Mouse (Mus musculus) midbrain, postnatal 0 days (tissue): Measurements from ENCODE around the gene Mafk. TPM values are rescaled to one million over a fixed set of nuclear protein-coding genes. Genes with fewer than 3 reads are reported as not detected.

Experiments used
- ATAC-seq: fragments of 200-750 bp; cut with Nextera tagmentation; 2 replicates; pipeline ENCODE4 v1.8.0; 2017; ENCODE audit warnings: moderate number of reproducible peaks, mild to moderate bottlenecking, moderate TSS enrichment, moderate library complexity; ENCODE audit not compliant: low FRiP score
- DNase-seq: peaks from one replicate; pipeline ENCODE4 v3.0.0-alpha.2; 2015; ENCODE audit warnings: low spot score
- H3K27ac ChIP-seq: fragments of 300-500 bp; sonication (generic); 2 replicates; pipeline ENCODE4 v1.5.1; 2014; ENCODE audit warnings: low read depth, mild to moderate bottlenecking, low read length, mixed read lengths
- H3K27me3 ChIP-seq: fragments of 300-500 bp; sonication (generic); 2 replicates; pipeline ENCODE4 v1.6.1; 2014; ENCODE audit warnings: low read length, control low read depth, mixed read lengths; ENCODE audit not compliant: insufficient read depth
- H3K36me3 ChIP-seq: fragments of 300-500 bp; sonication (generic); 2 replicates; pipeline ENCODE4 v1.6.1; 2014; ENCODE audit warnings: low read length, control low read depth, mixed read lengths; ENCODE audit not compliant: insufficient read depth
- H3K4me1 ChIP-seq: fragments of 300-500 bp; sonication (generic); 2 replicates; pipeline ENCODE4 v1.6.1; 2014; ENCODE audit warnings: mild to moderate bottlenecking, control low read depth, antibody characterized with exemption, low read length, mixed read lengths; ENCODE audit not compliant: insufficient read depth
- H3K4me2 ChIP-seq: fragments of 300-500 bp; sonication (generic); 2 replicates; pipeline ENCODE4 v1.6.1; 2014; ENCODE audit warnings: low read depth, mild to moderate bottlenecking, low read length, mixed read lengths; ENCODE audit not compliant: poor library complexity, severe bottlenecking
- H3K4me3 ChIP-seq: fragments of 300-500 bp; sonication (generic); 2 replicates; pipeline ENCODE4 v1.5.1; 2014; ENCODE audit warnings: low read depth, mild to moderate bottlenecking, low read length, moderate library complexity
- H3K9ac ChIP-seq: fragments of 300-500 bp; sonication (generic); replicated peaks from 2 replicates; pipeline ENCODE4 v1.6.1; 2014; ENCODE audit warnings: mild to moderate bottlenecking, low read length, moderate library complexity, mixed read lengths; ENCODE audit not compliant: poor library complexity, severe bottlenecking
- H3K9me3 ChIP-seq: fragments of 300-500 bp; sonication (generic); 2 replicates; pipeline ENCODE4 v1.6.1; 2016; ENCODE audit warnings: low read length, control low read depth
- CTCF ChIP-seq: IDR thresholded peaks from 2 replicates; pipeline ENCODE4 v1.5.1; 2016; ENCODE audit warnings: antibody characterized with exemption, mild to moderate bottlenecking
- WGBS: fragments of 180-500 bp; shearing (Covaris S2); extraction: QIAGEN DNeasy Blood & Tissue Kit; methylation state at CpG from one replicate; pipeline ENCODE4 v1.1.7; 2014; 5-methylcytosine and 5-hydroxymethylcytosine counted together
- polyA plus RNA-seq: library from polyadenylated mRNA; unstranded; fragments of >200 nt; fragmentation: Nextera tagmentation; extraction: Ambion mirVana; gene quantifications from 2 replicates; pipeline ENCODE4 v1.2.1, GENCODE M21; 2015
- total RNA-seq: library from RNA; depleted of rRNA; stranded (reverse); fragments of >200 nt; gene quantifications from 2 replicates; pipeline ENCODE4 v1.2.3, GENCODE M21; 2014

Mafk gene
- total and polyA plus RNA-seq, 2 experiments from 2014 or later: 8.7 to 17.8 TPM

- H3K36me3 ChIP-seq: peaks cover 32% of the 10 kb centered on the region
- peaks cover 4% of the 10 kb centered on the region; the same call in 1 of the 2 replicates for H3K4me1 ChIP-seq
- H3K27me3 ChIP-seq: no peaks in the 10 kb centered on the region
- peak within 1 kb of the TSS; percentile 95 for H3K4me3 ChIP-seq
- TF ChIP-seq CTCF: peak; percentile 98
- DNase-seq: peak; percentile 98
- H3K4me2 ChIP-seq: peak within 1 kb of the TSS; percentile 88
- peak; percentile 92 for ATAC-seq
- H3K9me3 ChIP-seq: no peaks in the 10 kb centered on the region
- under 1% methylated on average over 46 of the region's 55 CpGs for WGBS
- H3K9ac ChIP-seq: peak within 1 kb of the TSS; percentile 93
- H3K27ac ChIP-seq: peak within 1 kb of the TSS; percentile 38
Observed at GRCm38 (mm10) chr5:139775216-139775926, 15.9 kb upstream of the Mafk start, which contains the start of gene Ints1. Ints1 (minus strand) TSS chr5:139775674.

DNA sequence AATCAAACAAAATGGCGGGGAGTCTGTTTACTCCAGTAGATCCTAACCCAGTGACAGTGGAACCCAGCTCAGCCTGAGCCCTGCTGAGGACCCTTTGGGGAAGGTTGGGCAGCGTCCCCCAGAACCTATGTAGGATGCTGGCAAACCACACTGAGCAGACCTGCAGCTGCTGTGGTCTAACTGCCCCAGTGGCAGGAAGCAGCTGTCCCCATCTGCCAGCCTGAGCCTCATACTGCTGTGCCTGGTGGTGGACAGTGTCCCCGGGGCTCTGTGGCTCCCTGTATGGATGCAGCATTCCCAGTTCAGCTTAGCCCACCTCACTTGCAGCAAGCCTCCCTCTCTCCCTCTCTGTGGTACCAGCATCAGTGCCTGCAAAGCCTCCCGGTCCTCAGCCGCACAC lies 14.3 kb upstream of the Mafk start:
- no peak overlapping the region for H3K9ac ChIP-seq
- ATAC-seq (no peak), DNase-seq (no peak)
- H3K27me3 ChIP-seq: no peaks in the 10 kb centered on the region
- H3K36me3 ChIP-seq: peaks cover 16% of the 10 kb centered on the region
- H3K9me3 ChIP-seq: no peaks in the 10 kb centered on the region
- WGBS: 73% methylated on average over 5 of the region's 5 CpGs
- no peak overlapping the region for H3K27ac ChIP-seq
- H3K4me1 ChIP-seq: peaks cover 4% of the 10 kb centered on the region; the same call in 1 of the 2 replicates
- no peak overlapping the region for H3K4me3 ChIP-seq
- H3K4me2 ChIP-seq: no peak overlapping the region
- TF ChIP-seq CTCF: no peak

- H3K9me3 ChIP-seq: no peaks in the 10 kb centered on the region
- no peak overlapping the region for H3K4me2 ChIP-seq
- no peak overlapping the region for H3K27ac ChIP-seq
- no peaks in the 10 kb centered on the region for H3K4me1 ChIP-seq
- no peak overlapping the region for H3K4me3 ChIP-seq
- H3K27me3 ChIP-seq: no peaks in the 10 kb centered on the region
- ATAC-seq (no peak), DNase-seq (no peak)
- WGBS: 87% methylated on average over 8 of the region's 8 CpGs
- TF ChIP-seq CTCF: no peak
- H3K9ac ChIP-seq: no peak overlapping the region
- no peaks in the 10 kb centered on the region for H3K36me3 ChIP-seq
Observed at GRCm38 (mm10) chr5:139781406-139781805, 9.9 kb upstream of the Mafk start.

DNA sequence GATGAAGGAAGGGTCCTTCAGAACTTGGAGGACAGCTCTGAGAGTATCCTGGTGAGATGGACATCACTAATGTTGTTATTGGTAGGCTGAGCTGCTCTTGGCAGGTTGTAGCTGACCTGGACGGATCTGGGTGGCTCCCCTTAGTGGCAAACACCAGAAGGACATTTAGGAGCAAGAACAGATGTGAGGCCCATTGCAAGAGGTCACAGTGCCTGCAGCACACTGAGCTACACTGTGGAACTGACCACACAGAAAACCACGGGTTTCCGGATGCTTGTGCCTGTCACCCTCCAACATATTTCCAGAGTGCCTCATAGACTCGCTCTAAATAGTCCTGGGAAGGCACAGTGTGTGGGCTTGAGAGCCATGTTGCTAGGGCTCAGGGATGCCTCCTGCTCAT lies 1.8 kb upstream of the Mafk start:
- Histone ChIP-seq H3K27me3 (no peaks in the 10 kb centered on the region), H3K36me3 (no peaks in the 10 kb centered on the region), H3K9ac (no peak overlapping the region), H3K4me1 (no peaks in the 10 kb centered on the region; the same call in 1 of the 2 replicates), H3K4me3 (no peak overlapping the region), H3K4me2 (no peak overlapping the region), H3K9me3 (no peaks in the 10 kb centered on the region), H3K27ac (no peak overlapping the region)
- WGBS: 52% methylated on average over 4 of the region's 4 CpGs
- no peak for ATAC-seq
- no peak for TF ChIP-seq CTCF
- no peak for DNase-seq

DNA sequence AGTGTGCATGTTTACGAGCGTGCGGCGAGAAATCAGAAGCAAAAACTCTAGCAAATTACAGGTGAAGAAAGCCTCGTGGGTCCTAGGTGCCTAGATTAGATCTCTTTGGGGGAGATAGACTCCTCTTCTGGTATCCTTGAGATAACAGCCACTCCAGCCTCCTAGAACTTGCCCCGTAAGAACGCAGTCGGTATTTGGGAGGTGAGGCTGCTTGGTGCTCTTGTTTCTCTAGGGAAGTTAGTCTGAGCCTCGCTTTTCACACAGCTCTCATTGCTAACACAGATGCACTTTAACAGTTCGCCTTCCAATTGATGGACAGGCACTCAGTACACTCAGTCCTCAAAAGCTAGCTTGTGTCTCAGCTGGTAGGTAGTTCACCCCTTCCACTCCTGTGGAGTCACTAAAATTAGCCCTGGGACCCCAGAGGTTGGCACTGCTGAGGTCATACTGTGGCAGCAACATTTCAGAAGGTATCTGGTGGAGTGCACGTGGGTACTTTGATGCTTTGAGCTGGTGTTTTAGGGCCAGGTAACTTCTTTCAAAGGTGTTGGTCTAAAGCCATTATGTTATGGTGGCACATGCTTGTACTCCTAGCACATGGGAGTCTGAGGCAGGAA lies 954 bp downstream of the Mafk start:
- DNase-seq (no peak), ATAC-seq (no peak)
- peak overlapping the region; percentile 70 for H3K4me3 ChIP-seq
- H3K9me3 ChIP-seq: no peaks in the 10 kb centered on the region
- peaks cover 3% of the 10 kb centered on the region; the same call in 1 of the 2 replicates for H3K4me1 ChIP-seq
- H3K27ac ChIP-seq: no peak overlapping the region
- peak overlapping the region; percentile 99 for H3K4me2 ChIP-seq
- H3K9ac ChIP-seq: peak overlapping the region; percentile 65; the same call in 1 of the 2 replicates
- H3K36me3 ChIP-seq: no peaks in the 10 kb centered on the region
- whole genome bisulfite sequencing: 20% methylated on average over 11 of the region's 11 CpGs
- TF ChIP-seq CTCF: no peak
- no peaks in the 10 kb centered on the region for H3K27me3 ChIP-seq

- H3K4me3 ChIP-seq: no peak overlapping the region
- TF ChIP-seq CTCF: no peak
- H3K9me3 ChIP-seq: no peaks in the 10 kb centered on the region
- peaks cover 8% of the 10 kb centered on the region; the same call in 1 of the 2 replicates for H3K4me1 ChIP-seq
- no peak for DNase-seq
- H3K9ac ChIP-seq: no peak overlapping the region
- no peaks in the 10 kb centered on the region for H3K36me3 ChIP-seq
- no peaks in the 10 kb centered on the region for H3K27me3 ChIP-seq
- ATAC-seq: no peak
- WGBS: 57% methylated on average over 3 of the region's 3 CpGs
- H3K27ac ChIP-seq: no peak overlapping the region
- peak overlapping the region; percentile 99; the same call in 1 of the 2 replicates for H3K4me2 ChIP-seq
Observed at GRCm38 (mm10) chr5:139792966-139793337, 1.6 kb downstream of the Mafk start.
